Mouse (Mus musculus) liver, adult 2 months (tissue): ENCODE data around the gene Tbc1d22a.

ENCODE experiments used
- CTCF ChIP-seq: fragments of 200-500 bp; IDR thresholded peaks from 2 replicates; pipeline ENCODE4 v1.5.1; 2011; ENCODE audit warnings: low read depth, low read length, control low read depth
- POLR2A ChIP-seq: fragments of 200-500 bp; IDR thresholded peaks from 2 replicates; pipeline ENCODE4 v1.6.1; 2011; ENCODE audit warnings: low read length, control low read depth; ENCODE audit not compliant: insufficient read depth; ENCODE audit errors: extremely low read depth

- TF ChIP-seq POLR2A (no peak), CTCF (no peak)
These were observed 235.0 kb downstream of the Tbc1d22a start for GRCm38 (mm10) chr15:86449236-86449635.
